Mouse (Mus musculus) midbrain, embryonic 10.5 days (tissue): Measurements from ENCODE around the gene Eya4. TPM values are rescaled to one million over a fixed set of nuclear protein-coding genes. Genes with fewer than 3 reads are reported as not detected.

Experiments
- DNase-seq: peaks from one replicate; pipeline ENCODE4 v3.0.0-alpha.2; 2017; ENCODE audit warnings: low spot score
- H3K27ac ChIP-seq: fragments of 300-500 bp; sonication (generic); replicated peaks from 2 replicates; pipeline ENCODE4 v1.5.1; 2016; ENCODE audit warnings: mild to moderate bottlenecking
- H3K27me3 ChIP-seq: fragments of 300-500 bp; sonication (generic); 2 replicates; pipeline ENCODE4 v1.6.1; 2016; ENCODE audit warnings: low read depth, mild to moderate bottlenecking; ENCODE audit not compliant: poor library complexity, severe bottlenecking
- H3K36me3 ChIP-seq: fragments of 300-500 bp; sonication (generic); 2 replicates; pipeline ENCODE4 v1.6.1; 2016; ENCODE audit warnings: mild to moderate bottlenecking, moderate library complexity
- H3K4me1 ChIP-seq: fragments of 300-500 bp; sonication (generic); 2 replicates; pipeline ENCODE4 v1.6.1; 2016
- H3K4me3 ChIP-seq: fragments of 300-500 bp; sonication (generic); 2 replicates; pipeline ENCODE4 v1.5.1; 2016; ENCODE audit warnings: mild to moderate bottlenecking, moderate library complexity
- H3K9me3 ChIP-seq: fragments of 300-500 bp; sonication (generic); replicated peaks from 2 replicates; pipeline ENCODE4 v1.6.1; 2016; ENCODE audit warnings: mild to moderate bottlenecking
- WGBS: fragments of 180-500 bp; shearing (Covaris S2); methylation state at CpG from one replicate; pipeline ENCODE4 v1.1.7; 2016; 5-methylcytosine and 5-hydroxymethylcytosine counted together
- polyA plus RNA-seq: library from polyadenylated mRNA; unstranded; fragments of >200 nt; fragmentation: Nextera tagmentation; extraction: Ambion mirVana; gene quantifications from 2 replicates; pipeline ENCODE4 v1.2.1, GENCODE M21; 2016

The Eya4 gene
- polyA plus RNA-seq, 1 experiment from 2014 or later = 2.3 TPM

GRCm38 (mm10) chr10:23176666-23177346 is 173.8 kb downstream of the Eya4 start:
- 83% methylated on average over 8 of the region's 8 CpGs for WGBS
- H3K27ac ChIP-seq = no peak overlapping the region
- H3K36me3 ChIP-seq = no peaks in the 10 kb centered on the region
- H3K9me3 ChIP-seq = no peaks in the 10 kb centered on the region
- no peak for DNase-seq
- H3K27me3 ChIP-seq = no peaks in the 10 kb centered on the region
- H3K4me1 ChIP-seq = peaks cover 14% of the 10 kb centered on the region
- H3K4me3 ChIP-seq = no peak overlapping the region

GRCm38 (mm10) chr10:23171541-23171940 is 179.0 kb downstream of the Eya4 start:
- Histone ChIP-seq H3K27ac (no peak overlapping the region), H3K4me3 (no peak overlapping the region), H3K36me3 (no peaks in the 10 kb centered on the region), H3K9me3 (no peaks in the 10 kb centered on the region), H3K27me3 (no peaks in the 10 kb centered on the region), H3K4me1 (no peaks in the 10 kb centered on the region)
- no peak for DNase-seq
- 90% methylated on average over 7 of the region's 7 CpGs for WGBS

GRCm38 (mm10) chr10:23165089-23165642 is 185.4 kb downstream of the Eya4 start:
- 89% methylated on average over 7 of the region's 7 CpGs for WGBS
- no peaks in the 10 kb centered on the region for H3K9me3 ChIP-seq
- no peaks in the 10 kb centered on the region for H3K36me3 ChIP-seq
- no peaks in the 10 kb centered on the region for H3K27me3 ChIP-seq
- no peak overlapping the region for H3K27ac ChIP-seq
- no peak overlapping the region for H3K4me3 ChIP-seq
- H3K4me1 ChIP-seq = peaks cover 4% of the 10 kb centered on the region; the same call in 1 of the 2 replicates
- DNase-seq = no peak

- no peaks in the 10 kb centered on the region for H3K4me1 ChIP-seq
- H3K27me3 ChIP-seq = no peaks in the 10 kb centered on the region
- H3K27ac ChIP-seq = no peak overlapping the region
- WGBS = 88% methylated on average over 10 of the region's 10 CpGs
- H3K36me3 ChIP-seq = no peaks in the 10 kb centered on the region
- H3K9me3 ChIP-seq = no peaks in the 10 kb centered on the region
- DNase-seq = no peak
- H3K4me3 ChIP-seq = no peak overlapping the region
These were observed 190.7 kb downstream of the Eya4 start for GRCm38 (mm10) chr10:23159844-23160243.

- H3K27ac ChIP-seq = no peak overlapping the region
- 90% methylated on average over 11 of the region's 11 CpGs for WGBS
- H3K27me3 ChIP-seq = no peaks in the 10 kb centered on the region
- H3K36me3 ChIP-seq = no peaks in the 10 kb centered on the region
- no peaks in the 10 kb centered on the region for H3K9me3 ChIP-seq
- H3K4me1 ChIP-seq = no peaks in the 10 kb centered on the region
- H3K4me3 ChIP-seq = no peak overlapping the region
- DNase-seq = no peak
These were observed 191.4 kb downstream of the Eya4 start for GRCm38 (mm10) chr10:23159138-23159537.

GRCm38 (mm10) chr10:23156866-23157625 is 193.5 kb downstream of the Eya4 start:
- no peak for DNase-seq
- Histone ChIP-seq H3K27me3 (no peaks in the 10 kb centered on the region), H3K27ac (no peak overlapping the region), H3K4me1 (no peaks in the 10 kb centered on the region), H3K36me3 (no peaks in the 10 kb centered on the region; the same call in 1 of the 2 replicates), H3K4me3 (no peak overlapping the region), H3K9me3 (no peaks in the 10 kb centered on the region)
- 86% methylated on average over 18 of the region's 18 CpGs for WGBS

- DNase-seq = peak; percentile 18
- Histone ChIP-seq H3K9me3 (no peaks in the 10 kb centered on the region), H3K4me3 (no peak overlapping the region), H3K27ac (no peak overlapping the region), H3K27me3 (no peaks in the 10 kb centered on the region), H3K4me1 (no peaks in the 10 kb centered on the region), H3K36me3 (no peaks in the 10 kb centered on the region; the same call in 1 of the 2 replicates)
- WGBS = 91% methylated on average over 3 of the region's 3 CpGs
These were observed 200.2 kb downstream of the Eya4 start for GRCm38 (mm10) chr10:23150401-23150800.

GRCm38 (mm10) chr10:23144616-23145015 is 206.0 kb downstream of the Eya4 start:
- Histone ChIP-seq H3K4me1 (no peaks in the 10 kb centered on the region), H3K36me3 (no peaks in the 10 kb centered on the region), H3K27ac (no peak overlapping the region), H3K4me3 (no peak overlapping the region), H3K27me3 (no peaks in the 10 kb centered on the region), H3K9me3 (no peaks in the 10 kb centered on the region)
- 81% methylated on average over 2 of the region's 2 CpGs for WGBS
- DNase-seq = no peak

- H3K27ac ChIP-seq = no peak overlapping the region
- DNase-seq = no peak
- H3K36me3 ChIP-seq = no peaks in the 10 kb centered on the region
- H3K4me1 ChIP-seq = peaks cover 11% of the 10 kb centered on the region
- no peak overlapping the region for H3K4me3 ChIP-seq
- WGBS = 85% methylated on average over 1 of the region's 1 CpGs
- H3K27me3 ChIP-seq = no peaks in the 10 kb centered on the region
- H3K9me3 ChIP-seq = no peaks in the 10 kb centered on the region
These were observed 222.6 kb downstream of the Eya4 start for GRCm38 (mm10) chr10:23127947-23128346.

- Histone ChIP-seq H3K9me3 (no peaks in the 10 kb centered on the region), H3K27me3 (no peaks in the 10 kb centered on the region), H3K27ac (no peak overlapping the region), H3K4me1 (peaks cover 11% of the 10 kb centered on the region), H3K4me3 (no peak overlapping the region), H3K36me3 (no peaks in the 10 kb centered on the region)
- DNase-seq = no peak
- WGBS = 87% methylated on average over 1 of the region's 1 CpGs
These were observed 223.4 kb downstream of the Eya4 start for GRCm38 (mm10) chr10:23127151-23127550.

GRCm38 (mm10) chr10:23126529-23126928 is 224.1 kb downstream of the Eya4 start:
- DNase-seq = no peak
- Histone ChIP-seq H3K9me3 (no peaks in the 10 kb centered on the region), H3K27me3 (no peaks in the 10 kb centered on the region), H3K4me1 (peaks cover 11% of the 10 kb centered on the region), H3K4me3 (no peak overlapping the region), H3K36me3 (no peaks in the 10 kb centered on the region), H3K27ac (no peak overlapping the region)
- 64% methylated on average over 5 of the region's 5 CpGs for WGBS

- Histone ChIP-seq H3K4me3 (no peak overlapping the region), H3K4me1 (no peaks in the 10 kb centered on the region), H3K27ac (no peak overlapping the region), H3K9me3 (no peaks in the 10 kb centered on the region), H3K36me3 (no peaks in the 10 kb centered on the region), H3K27me3 (no peaks in the 10 kb centered on the region)
- no peak for DNase-seq
- 76% methylated on average over 2 of the region's 2 CpGs for WGBS
These were observed 230.1 kb downstream of the Eya4 start for GRCm38 (mm10) chr10:23120437-23120836.
